Mouse (Mus musculus) ES-Bruce4 (cell line): Measurements from ENCODE around the gene Prpsap1. TPM values are rescaled to one million over a fixed set of nuclear protein-coding genes. Genes with fewer than 3 reads are reported as not detected.

ENCODE experiments used
- H3K27ac ChIP-seq: 2 replicates; pipeline ENCODE4 v1.5.1; 2012; ENCODE audit warnings: low read length, inconsistent platforms; ENCODE audit not compliant: insufficient read depth
- H3K27me3 ChIP-seq: 2 replicates; pipeline ENCODE4 v1.6.1; 2012; ENCODE audit warnings: mild to moderate bottlenecking, low read length, inconsistent platforms; ENCODE audit not compliant: control insufficient read depth, poor library complexity, insufficient read depth, severe bottlenecking
- H3K36me3 ChIP-seq: 2 replicates; pipeline ENCODE4 v1.6.1; 2012; ENCODE audit warnings: inconsistent platforms, mild to moderate bottlenecking, low read length, moderate library complexity; ENCODE audit not compliant: control insufficient read depth, poor library complexity, insufficient read depth, severe bottlenecking
- H3K4me1 ChIP-seq: one replicate; pipeline ENCODE4 v1.8.1; 2011; ENCODE audit warnings: low read length; ENCODE audit not compliant: control insufficient read depth, insufficient read depth
- H3K4me3 ChIP-seq: 2 replicates; pipeline ENCODE4 v1.5.1; 2011; ENCODE audit warnings: low read depth, mild to moderate bottlenecking, low read length
- H3K9ac ChIP-seq: 2 replicates; pipeline ENCODE4 v1.6.1; 2012; ENCODE audit warnings: low read depth, mild to moderate bottlenecking, inconsistent platforms; ENCODE audit not compliant: poor library complexity, severe bottlenecking
- H3K9me3 ChIP-seq: replicated peaks from 2 replicates; pipeline ENCODE4 v1.6.1; 2012; ENCODE audit warnings: mild to moderate bottlenecking, low read length, inconsistent platforms; ENCODE audit not compliant: control insufficient read depth, poor library complexity, insufficient read depth, severe bottlenecking
- CTCF ChIP-seq: IDR thresholded peaks from one replicate; pipeline ENCODE4 v1.8.1; 2011; ENCODE audit warnings: low read depth, low read length
- EP300 ChIP-seq: IDR thresholded peaks from 2 replicates; pipeline ENCODE4 v1.6.1; 2011; ENCODE audit warnings: low read depth, low read length; ENCODE audit not compliant: insufficient read depth
- POLR2A ChIP-seq: IDR thresholded peaks from one replicate; pipeline ENCODE4 v1.8.1; 2011; ENCODE audit warnings: low read length; ENCODE audit not compliant: insufficient read depth
- polyA plus RNA-seq: library from polyadenylated mRNA; stranded (reverse); fragments of >200 nt; gene quantifications from 2 replicates; pipeline ENCODE4 v1.2.4, GENCODE M21; 2011; ENCODE audit warnings: low read depth; ENCODE audit not compliant: missing spikeins, insufficient read depth, insufficient read length

Prpsap1 gene
- polyA plus RNA-seq, 1 experiment = 116 TPM

GRCm38 (mm10) chr11:116521143-116521542 lies 27.1 kb upstream of the Prpsap1 start:
- Histone ChIP-seq H3K4me3 (no peak overlapping the region), H3K4me1 (no peaks in the 10 kb centered on the region), H3K27ac (no peak overlapping the region), H3K27me3 (no peaks in the 10 kb centered on the region), H3K9ac (no peak overlapping the region), H3K9me3 (no peaks in the 10 kb centered on the region), H3K36me3 (no peaks in the 10 kb centered on the region)
- no peak for TF ChIP-seq POLR2A
- TF ChIP-seq EP300 = no peak
- no peak for TF ChIP-seq CTCF

GRCm38 (mm10) chr11:116518482-116518881 lies 24.5 kb upstream of the Prpsap1 start:
- Histone ChIP-seq H3K4me3 (no peak overlapping the region), H3K27ac (no peak overlapping the region), H3K9me3 (no peaks in the 10 kb centered on the region), H3K4me1 (no peaks in the 10 kb centered on the region), H3K9ac (no peak overlapping the region), H3K27me3 (no peaks in the 10 kb centered on the region), H3K36me3 (no peaks in the 10 kb centered on the region)
- TF ChIP-seq EP300 (no peak), POLR2A (no peak), CTCF (no peak)

GRCm38 (mm10) chr11:116515330-116516020 lies 21.5 kb upstream of the Prpsap1 start:
- no peaks in the 10 kb centered on the region for H3K4me1 ChIP-seq
- peak; percentile 12 for TF ChIP-seq CTCF
- TF ChIP-seq POLR2A = no peak
- no peak for TF ChIP-seq EP300
- no peak overlapping the region for H3K27ac ChIP-seq
- H3K9ac ChIP-seq = peak overlapping the region; percentile 39; the same call in 1 of the 2 replicates
- no peaks in the 10 kb centered on the region for H3K9me3 ChIP-seq
- H3K4me3 ChIP-seq = peak overlapping the region; percentile 11
- H3K27me3 ChIP-seq = no peaks in the 10 kb centered on the region
- H3K36me3 ChIP-seq = no peaks in the 10 kb centered on the region

GRCm38 (mm10) chr11:116513531-116514038 lies 19.6 kb upstream of the Prpsap1 start:
- Histone ChIP-seq H3K4me1 (no peaks in the 10 kb centered on the region), H3K27me3 (no peaks in the 10 kb centered on the region), H3K36me3 (no peaks in the 10 kb centered on the region), H3K4me3 (no peak overlapping the region), H3K27ac (no peak overlapping the region), H3K9me3 (no peaks in the 10 kb centered on the region), H3K9ac (no peak overlapping the region)
- no peak for TF ChIP-seq EP300

- Histone ChIP-seq H3K4me1 (no peaks in the 10 kb centered on the region), H3K27me3 (no peaks in the 10 kb centered on the region), H3K27ac (no peak overlapping the region), H3K4me3 (no peak overlapping the region), H3K9me3 (no peaks in the 10 kb centered on the region), H3K36me3 (no peaks in the 10 kb centered on the region), H3K9ac (no peak overlapping the region)
- TF ChIP-seq CTCF (no peak), EP300 (no peak), POLR2A (no peak)
Measured at GRCm38 (mm10) chr11:116512987-116513386, 19.0 kb upstream of the Prpsap1 start.

GRCm38 (mm10) chr11:116512154-116512553 lies 18.2 kb upstream of the Prpsap1 start:
- Histone ChIP-seq H3K36me3 (no peaks in the 10 kb centered on the region), H3K4me1 (no peaks in the 10 kb centered on the region)

More at GRCm38 (mm10) chr11:116512154-116512553, 18.2 kb upstream of the Prpsap1 start:
- no peak overlapping the region for H3K4me3 ChIP-seq
- TF ChIP-seq POLR2A (no peak), CTCF (no peak), EP300 (no peak)
- H3K9ac ChIP-seq = no peak overlapping the region
- H3K27me3 ChIP-seq = no peaks in the 10 kb centered on the region
- no peaks in the 10 kb centered on the region for H3K9me3 ChIP-seq
- H3K27ac ChIP-seq = no peak overlapping the region
